Mouse (Mus musculus) right cerebral cortex, adult 2 months (tissue): ENCODE data around the gene Ywhae.

ENCODE experiments used
- DNase-seq, 2 experiments: peaks; one replicate each; pipeline ENCODE4 v3.0.0; 2021 to 2022; ENCODE audit warnings: low spot score in 2 of 2

Gene Ywhae

GRCm38 (mm10) chr11:75794602-75795320 lies 62.1 kb downstream of the Ywhae start:
- no peak for DNase-seq

GRCm38 (mm10) chr11:75795321-75795636 lies 62.6 kb downstream of the Ywhae start:
- DNase-seq, result no peak

- DNase-seq, result peak; percentile 65 to 76
These were observed 63.4 kb downstream of the Ywhae start, which contains the start of gene Doc2b for GRCm38 (mm10) chr11:75796029-75796445. Gene Doc2b, minus strand, starts transcription at chr11:75796049.

GRCm38 (mm10) chr11:75796536-75797246 lies 64.0 kb downstream of the Ywhae start:
- no peak for DNase-seq

- DNase-seq, result no peak
These were observed 68.7 kb downstream of the Ywhae start for GRCm38 (mm10) chr11:75801369-75801768.

- DNase-seq, result no peak
These were observed 69.3 kb downstream of the Ywhae start for GRCm38 (mm10) chr11:75801771-75802550.

- no peak for DNase-seq
These were observed 74.8 kb downstream of the Ywhae start for GRCm38 (mm10) chr11:75807486-75807885.

- DNase-seq, result no peak
These were observed 77.9 kb downstream of the Ywhae start for GRCm38 (mm10) chr11:75810526-75810925.

- DNase-seq, result peak; percentile 50 to 55
These were observed 79.2 kb downstream of the Ywhae start for GRCm38 (mm10) chr11:75811900-75812299.

GRCm38 (mm10) chr11:75813085-75813484 lies 80.4 kb downstream of the Ywhae start:
- no peak for DNase-seq
